Mouse (Mus musculus): ENCODE measurements around the gene Chst10. TPM values are rescaled to one million over a fixed set of nuclear protein-coding genes. Genes with fewer than 3 reads are reported as not detected.

The Chst10 gene
- polyA plus RNA-seq, 1 experiment from 2014 or later, result 0.93 TPM

DNA sequence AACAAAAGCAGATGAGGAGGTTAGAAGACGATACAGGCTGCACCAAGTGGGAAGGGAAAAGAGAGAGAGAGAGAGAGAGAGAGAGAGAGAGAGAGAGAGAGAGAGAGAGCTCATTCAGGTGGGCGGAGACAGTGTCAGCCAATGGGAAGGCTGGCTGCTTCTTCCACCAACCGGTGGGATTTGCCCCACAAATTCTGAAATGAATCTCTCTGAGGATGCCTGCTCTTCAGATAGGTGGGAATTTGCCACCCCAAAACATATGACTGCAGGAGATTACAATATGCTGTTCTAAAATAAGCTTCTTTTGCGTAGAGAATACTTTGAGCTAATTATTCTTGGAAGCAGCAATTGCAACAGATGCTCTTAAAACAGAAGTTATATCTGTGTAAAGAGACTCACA lies 31.5 kb upstream of the Chst10 start:
- Histone ChIP-seq H3K27me3 (replicated peaks; ENCODE audit: control insufficient read depth, insufficient read depth, low read length) (no peaks in the 10 kb centered on the region), H3K36me3 (ENCODE audit: control insufficient read depth, insufficient read depth) (no peaks in the 10 kb centered on the region), H3K4me3 (ENCODE audit: low read depth, low read length) (no peak overlapping the region), H3K4me1 (replicated peaks; ENCODE audit: control insufficient read depth, insufficient read depth, low read length) (no peaks in the 10 kb centered on the region), H3K9me3 (ENCODE audit: control insufficient read depth) (no peaks in the 10 kb centered on the region), H3K9ac (ENCODE audit: low read depth, low read length) (no peak overlapping the region), H3K27ac (ENCODE audit: low read depth, low read length) (no peak overlapping the region), H3K4me2 (replicated peaks; ENCODE audit: low read depth) (no peak overlapping the region)
- 81% methylated on average over 4 of the region's 4 CpGs for WGBS
- no peak for TF ChIP-seq CTCF (IDR thresholded peaks at IDR 0.05; ENCODE audit: low read depth)
- no peak for ATAC-seq

DNA sequence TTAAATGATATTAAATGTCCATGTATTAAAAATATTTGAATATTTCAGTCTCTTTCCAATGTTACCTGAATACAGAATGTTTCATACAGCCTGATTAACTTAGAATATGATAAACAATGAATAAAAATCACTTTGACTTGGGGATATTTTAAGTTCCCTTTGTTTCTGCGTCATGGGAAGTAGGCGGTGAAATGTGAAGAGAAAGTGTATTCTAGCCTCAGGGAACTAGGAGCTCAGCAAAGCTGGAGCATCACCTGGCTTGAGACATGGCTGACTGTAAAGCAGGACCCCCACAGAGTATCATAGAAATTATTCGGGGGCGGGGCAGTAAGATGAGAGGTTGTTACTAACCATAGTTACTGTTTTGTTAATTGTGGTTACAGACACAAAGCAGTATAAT lies 31.0 kb upstream of the Chst10 start:
- no peak overlapping the region for H3K4me3 ChIP-seq (ENCODE audit: low read depth, low read length)

DNA sequence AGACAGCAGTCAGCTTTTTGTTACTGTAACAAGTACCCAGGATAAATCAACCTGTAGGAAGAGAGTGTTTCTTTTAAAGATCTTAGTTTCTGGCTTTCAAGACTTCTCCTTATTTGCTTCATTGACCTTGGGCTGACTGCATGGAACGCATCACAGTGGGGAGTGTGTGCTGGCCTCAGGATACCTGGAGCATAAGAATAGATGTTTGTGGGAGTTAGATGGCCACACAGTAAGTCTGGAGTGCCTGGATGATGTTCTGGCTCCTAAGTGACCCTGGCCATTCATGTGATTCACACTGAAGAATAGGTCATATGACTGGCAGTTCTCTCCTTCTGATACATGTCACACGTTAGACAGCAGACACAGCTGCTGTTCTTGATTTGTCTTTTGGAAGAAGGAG lies 6.0 kb upstream of the Chst10 start:
- H3K36me3 ChIP-seq (ENCODE audit: control insufficient read depth, insufficient read depth), result no peaks in the 10 kb centered on the region
- H3K9ac ChIP-seq (ENCODE audit: low read depth, low read length), result no peak overlapping the region
- no peak for TF ChIP-seq CTCF (IDR thresholded peaks at IDR 0.05; ENCODE audit: low read depth)
- H3K4me3 ChIP-seq (ENCODE audit: low read depth, low read length), result no peak overlapping the region
- no peak for ATAC-seq
- no peaks in the 10 kb centered on the region for H3K4me1 ChIP-seq (replicated peaks; ENCODE audit: control insufficient read depth, insufficient read depth, low read length)
- no peaks in the 10 kb centered on the region for H3K27me3 ChIP-seq (replicated peaks; ENCODE audit: control insufficient read depth, insufficient read depth, low read length)
- no peak overlapping the region for H3K4me2 ChIP-seq (replicated peaks; ENCODE audit: low read depth)
- H3K9me3 ChIP-seq (ENCODE audit: control insufficient read depth), result no peaks in the 10 kb centered on the region
- WGBS, result 75% methylated on average over 2 of the region's 2 CpGs
- no peak overlapping the region for H3K27ac ChIP-seq (ENCODE audit: low read depth, low read length)

More for the DNA sequence above, 31.0 kb upstream of the Chst10 start:
- Histone ChIP-seq H3K9ac (ENCODE audit: low read depth, low read length) (no peak overlapping the region), H3K4me2 (replicated peaks; ENCODE audit: low read depth) (no peak overlapping the region), H3K27ac (ENCODE audit: low read depth, low read length) (no peak overlapping the region), H3K27me3 (replicated peaks; ENCODE audit: control insufficient read depth, insufficient read depth, low read length) (no peaks in the 10 kb centered on the region), H3K36me3 (ENCODE audit: control insufficient read depth, insufficient read depth) (no peaks in the 10 kb centered on the region), H3K4me1 (replicated peaks; ENCODE audit: control insufficient read depth, insufficient read depth, low read length) (no peaks in the 10 kb centered on the region), H3K9me3 (ENCODE audit: control insufficient read depth) (no peaks in the 10 kb centered on the region)
- WGBS, result 86% methylated on average over 4 of the region's 4 CpGs
- no peak for TF ChIP-seq CTCF (IDR thresholded peaks at IDR 0.05; ENCODE audit: low read depth)
- no peak for ATAC-seq

DNA sequence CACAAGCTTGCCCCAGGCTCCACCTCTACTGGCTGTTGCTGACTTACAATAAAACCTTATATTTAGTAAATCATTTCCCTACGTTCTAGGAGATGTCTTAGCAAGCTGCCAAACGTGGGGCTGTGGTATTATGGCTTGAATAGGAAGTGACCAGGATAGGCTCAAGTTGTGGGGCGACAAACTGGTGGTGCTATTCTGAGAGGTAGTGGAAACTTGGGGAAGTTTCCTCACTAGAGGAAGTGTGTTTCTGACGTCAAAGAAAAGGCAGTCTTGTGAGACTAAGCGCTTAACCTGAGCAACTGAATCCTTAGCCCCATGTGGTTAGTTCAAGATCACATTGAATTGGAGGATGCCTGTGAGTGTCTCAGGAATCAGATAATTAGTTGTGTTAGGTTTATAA lies 4.6 kb upstream of the Chst10 start:
- Histone ChIP-seq H3K27ac (ENCODE audit: low read depth, low read length) (no peak overlapping the region), H3K4me1 (replicated peaks; ENCODE audit: control insufficient read depth, insufficient read depth, low read length) (no peaks in the 10 kb centered on the region), H3K36me3 (ENCODE audit: control insufficient read depth, insufficient read depth) (no peaks in the 10 kb centered on the region), H3K4me3 (ENCODE audit: low read depth, low read length) (no peak overlapping the region), H3K9ac (ENCODE audit: low read depth, low read length) (no peak overlapping the region), H3K9me3 (ENCODE audit: control insufficient read depth) (no peaks in the 10 kb centered on the region), H3K27me3 (replicated peaks; ENCODE audit: control insufficient read depth, insufficient read depth, low read length) (no peaks in the 10 kb centered on the region; the same call in 1 of the 2 replicates), H3K4me2 (replicated peaks; ENCODE audit: low read depth) (no peak overlapping the region)
- 53% methylated on average over 5 of the region's 5 CpGs for WGBS
- ATAC-seq, result no peak
- no peak for TF ChIP-seq CTCF (IDR thresholded peaks at IDR 0.05; ENCODE audit: low read depth)

DNA sequence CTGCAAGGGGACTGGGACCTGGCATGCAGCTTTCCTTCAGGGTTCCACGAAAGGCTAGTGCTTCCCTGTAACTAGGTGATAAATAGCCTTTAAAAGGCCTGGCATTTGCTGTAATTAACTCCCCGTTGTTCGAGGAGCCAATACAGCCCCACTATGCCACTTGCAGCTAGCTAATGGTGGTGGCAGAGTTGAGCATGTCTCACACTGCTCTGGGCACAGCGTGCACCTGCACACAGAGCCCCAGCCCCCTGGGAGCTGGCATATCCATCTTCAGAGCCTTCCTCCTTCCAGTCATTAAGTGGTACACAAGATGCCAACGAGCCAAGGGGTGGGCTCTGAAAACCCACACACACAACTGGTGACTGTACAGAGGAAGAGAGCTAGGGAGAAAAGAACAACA lies 4.9 kb downstream of the Chst10 start:
- no peaks in the 10 kb centered on the region for H3K4me1 ChIP-seq (replicated peaks; ENCODE audit: control insufficient read depth, insufficient read depth, low read length)
- no peak for ATAC-seq
- no peak overlapping the region for H3K27ac ChIP-seq (ENCODE audit: low read depth, low read length)
- no peak overlapping the region for H3K4me3 ChIP-seq (ENCODE audit: low read depth, low read length)
- no peak overlapping the region for H3K4me2 ChIP-seq (replicated peaks; ENCODE audit: low read depth)
- no peaks in the 10 kb centered on the region; the same call in none of the 2 replicates for H3K27me3 ChIP-seq (replicated peaks; ENCODE audit: control insufficient read depth, insufficient read depth, low read length)
- no peaks in the 10 kb centered on the region for H3K9me3 ChIP-seq (ENCODE audit: control insufficient read depth)
- no peak overlapping the region for H3K9ac ChIP-seq (ENCODE audit: low read depth, low read length)
- WGBS, result 74% methylated on average over 5 of the region's 5 CpGs
- no peak for TF ChIP-seq CTCF (IDR thresholded peaks at IDR 0.05; ENCODE audit: low read depth)
- H3K36me3 ChIP-seq (ENCODE audit: control insufficient read depth, insufficient read depth), result no peaks in the 10 kb centered on the region

DNA sequence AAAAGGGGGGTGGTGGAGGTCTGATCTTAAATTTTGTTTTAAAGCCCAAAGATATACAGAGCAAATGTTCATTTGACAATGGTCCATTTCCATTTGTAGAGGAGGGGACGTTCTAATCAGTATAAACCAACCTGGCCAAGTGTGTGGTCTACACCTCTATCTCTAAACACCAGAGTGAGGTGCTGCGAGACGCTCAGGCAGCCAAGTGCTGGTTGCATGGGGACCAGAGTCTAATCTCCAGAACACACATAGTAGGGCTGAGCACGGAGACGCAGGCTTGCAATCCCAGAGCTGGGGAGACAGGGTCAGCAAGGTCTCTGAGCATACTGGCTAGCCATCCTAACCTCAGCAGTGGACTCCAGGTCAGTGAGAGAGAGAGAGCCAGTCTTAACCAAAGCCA lies 6.5 kb downstream of the Chst10 start:
- no peak overlapping the region for H3K4me3 ChIP-seq (ENCODE audit: low read depth, low read length)
- H3K9me3 ChIP-seq (ENCODE audit: control insufficient read depth), result no peaks in the 10 kb centered on the region
- H3K36me3 ChIP-seq (ENCODE audit: control insufficient read depth, insufficient read depth), result no peaks in the 10 kb centered on the region
- WGBS, result 91% methylated on average over 5 of the region's 5 CpGs
- no peak for ATAC-seq
- TF ChIP-seq CTCF (IDR thresholded peaks at IDR 0.05; ENCODE audit: low read depth), result no peak
- H3K4me2 ChIP-seq (replicated peaks; ENCODE audit: low read depth), result no peak overlapping the region
- no peak overlapping the region for H3K27ac ChIP-seq (ENCODE audit: low read depth, low read length)
- H3K27me3 ChIP-seq (replicated peaks; ENCODE audit: control insufficient read depth, insufficient read depth, low read length), result no peaks in the 10 kb centered on the region
- H3K9ac ChIP-seq (ENCODE audit: low read depth, low read length), result no peak overlapping the region
- H3K4me1 ChIP-seq (replicated peaks; ENCODE audit: control insufficient read depth, insufficient read depth, low read length), result no peaks in the 10 kb centered on the region

DNA sequence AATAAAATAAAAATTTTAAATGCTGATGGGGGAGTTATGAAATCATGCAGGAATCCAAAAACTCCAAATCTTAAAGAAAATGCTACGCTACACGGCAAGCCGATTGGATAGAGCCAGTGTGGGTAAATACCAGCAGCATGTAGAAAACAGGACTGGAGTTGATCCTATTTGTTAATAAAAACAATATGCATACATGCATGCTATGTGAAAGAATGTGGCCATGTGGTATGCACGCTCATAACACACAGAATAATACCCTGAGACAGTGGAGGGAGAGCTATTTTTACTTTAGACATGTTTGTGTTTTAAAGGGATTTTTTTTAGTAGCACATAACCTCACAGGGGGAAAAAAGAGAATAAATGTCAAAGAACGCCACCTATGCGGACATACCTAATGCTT lies 9.2 kb downstream of the Chst10 start:
- no peak overlapping the region for H3K4me2 ChIP-seq (replicated peaks; ENCODE audit: low read depth)
- no peaks in the 10 kb centered on the region for H3K27me3 ChIP-seq (replicated peaks; ENCODE audit: control insufficient read depth, insufficient read depth, low read length)
- H3K4me3 ChIP-seq (ENCODE audit: low read depth, low read length), result no peak overlapping the region
- H3K4me1 ChIP-seq (replicated peaks; ENCODE audit: control insufficient read depth, insufficient read depth, low read length), result no peaks in the 10 kb centered on the region
- no peaks in the 10 kb centered on the region for H3K36me3 ChIP-seq (ENCODE audit: control insufficient read depth, insufficient read depth)
- H3K9ac ChIP-seq (ENCODE audit: low read depth, low read length), result no peak overlapping the region
- WGBS, result 95% methylated on average over 6 of the region's 6 CpGs
- no peak for ATAC-seq
- H3K9me3 ChIP-seq (ENCODE audit: control insufficient read depth), result no peaks in the 10 kb centered on the region
- no peak for TF ChIP-seq CTCF (IDR thresholded peaks at IDR 0.05; ENCODE audit: low read depth)
- no peak overlapping the region for H3K27ac ChIP-seq (ENCODE audit: low read depth, low read length)
